Mouse (Mus musculus) hindbrain, embryonic 13.5 days (tissue): ENCODE measurements around the gene Cmtm6. TPM values are rescaled to one million over a fixed set of nuclear protein-coding genes. Genes with fewer than 3 reads are reported as not detected.
"Not testable (repeated sequence)": the region's sequence is repeated elsewhere in the genome, so short reads cannot be mapped to it uniquely, and the experiment has no call there.

ENCODE experiments used
- ATAC-seq: fragments of 200-750 bp; cut with Nextera tagmentation; 2 replicates; pipeline ENCODE4 v1.8.0; 2017; ENCODE audit warnings: moderate TSS enrichment; ENCODE audit not compliant: low FRiP score
- H3K27ac ChIP-seq: fragments of 300-500 bp; sonication (generic); 2 replicates; pipeline ENCODE4 v1.5.1; 2015; ENCODE audit warnings: inconsistent platforms, mild to moderate bottlenecking, moderate library complexity
- H3K27me3 ChIP-seq: fragments of 300-500 bp; sonication (generic); 2 replicates; pipeline ENCODE4 v1.6.1; 2015; ENCODE audit warnings: mild to moderate bottlenecking, inconsistent platforms
- H3K36me3 ChIP-seq: fragments of 300-500 bp; sonication (generic); 2 replicates; pipeline ENCODE4 v1.6.1; 2015; ENCODE audit warnings: mild to moderate bottlenecking, inconsistent platforms
- H3K4me1 ChIP-seq: fragments of 300-500 bp; sonication (generic); replicated peaks from 2 replicates; pipeline ENCODE4 v1.6.1; 2015; ENCODE audit warnings: inconsistent platforms
- H3K4me2 ChIP-seq: fragments of 300-500 bp; sonication (generic); 2 replicates; pipeline ENCODE4 v1.6.1; 2015; ENCODE audit warnings: inconsistent platforms, mild to moderate bottlenecking, moderate library complexity
- H3K4me3 ChIP-seq: fragments of 300-500 bp; sonication (generic); 2 replicates; pipeline ENCODE4 v1.5.1; 2015; ENCODE audit warnings: mild to moderate bottlenecking, inconsistent platforms
- H3K9ac ChIP-seq: fragments of 300-500 bp; sonication (generic); 2 replicates; pipeline ENCODE4 v1.6.1; 2015; ENCODE audit warnings: mild to moderate bottlenecking, inconsistent platforms
- H3K9me3 ChIP-seq: fragments of 300-500 bp; sonication (generic); 2 replicates; pipeline ENCODE4 v1.6.1; 2016; ENCODE audit warnings: inconsistent platforms
- WGBS: fragments of 180-500 bp; shearing (Covaris S2); methylation state at CpG from one replicate; pipeline ENCODE4 v1.1.7; 2015; 5-methylcytosine and 5-hydroxymethylcytosine counted together
- polyA plus RNA-seq: library from polyadenylated mRNA; unstranded; fragments of >200 nt; fragmentation: Nextera tagmentation; extraction: Ambion mirVana; gene quantifications from 2 replicates; pipeline ENCODE4 v1.2.1, GENCODE M21; 2015

Cmtm6 gene
- 20.5 and 21.8 TPM in 2 replicates for polyA plus RNA-seq

GRCm38 (mm10) chr9:114731011-114731755, at the start of gene Cmtm6:
TSS of gene Cmtm6 (plus strand) at chr9:114731116.
- Histone ChIP-seq H3K4me3 (peak within 1 kb of the TSS; percentile 82), H3K27ac (peak within 1 kb of the TSS; percentile 88), H3K4me2 (peak within 1 kb of the TSS; percentile 76), H3K36me3 (no peaks in the 10 kb centered on the region), H3K4me1 (peaks cover 28% of the 10 kb centered on the region), H3K9ac (peak within 1 kb of the TSS; percentile 88), H3K9me3 (no peaks in the 10 kb centered on the region), H3K27me3 (no peaks in the 10 kb centered on the region)
- peak; percentile 91 for ATAC-seq
- WGBS: under 1% methylated on average over 53 of the region's 53 CpGs

- Histone ChIP-seq H3K4me1 (peaks cover under 1% of the 10 kb centered on the region; the same call in 1 of the 2 replicates), H3K9me3 (no peaks in the 10 kb centered on the region), H3K9ac (no peak overlapping the region), H3K4me3 (no peak overlapping the region), H3K4me2 (no peak overlapping the region), H3K36me3 (no peaks in the 10 kb centered on the region), H3K27ac (no peak overlapping the region), H3K27me3 (no peaks in the 10 kb centered on the region)
- ATAC-seq: no peak
- WGBS: 85% methylated on average over 4 of the region's 4 CpGs
Measured at GRCm38 (mm10) chr9:114682193-114682592, 48.7 kb upstream of the Cmtm6 start.

GRCm38 (mm10) chr9:114686245-114686644, 44.7 kb upstream of the Cmtm6 start:
- no peaks in the 10 kb centered on the region for H3K9me3 ChIP-seq
- H3K9ac ChIP-seq: no peak overlapping the region
- no peak overlapping the region for H3K4me3 ChIP-seq
- 92% methylated on average over 7 of the region's 7 CpGs for WGBS
- no peaks in the 10 kb centered on the region for H3K27me3 ChIP-seq
- H3K4me2 ChIP-seq: no peak overlapping the region
- H3K27ac ChIP-seq: no peak overlapping the region
- no peak for ATAC-seq
- peaks cover 3% of the 10 kb centered on the region for H3K36me3 ChIP-seq
- peaks cover 28% of the 10 kb centered on the region for H3K4me1 ChIP-seq

GRCm38 (mm10) chr9:114687639-114688038, 43.3 kb upstream of the Cmtm6 start:
- 76% methylated on average over 13 of the region's 13 CpGs for WGBS
- H3K9ac ChIP-seq: peak overlapping the region; percentile 97
- peaks cover 33% of the 10 kb centered on the region for H3K4me1 ChIP-seq
- peak overlapping the region; percentile 98 for H3K4me3 ChIP-seq
- no peak for ATAC-seq
- peak overlapping the region; percentile 82 for H3K4me2 ChIP-seq
- peak overlapping the region; percentile 99 for H3K27ac ChIP-seq
- no peaks in the 10 kb centered on the region for H3K27me3 ChIP-seq
- no peaks in the 10 kb centered on the region for H3K9me3 ChIP-seq
- H3K36me3 ChIP-seq: peaks cover 12% of the 10 kb centered on the region

GRCm38 (mm10) chr9:114688252-114688952, 42.5 kb upstream of the Cmtm6 start, which contains the start of gene Dync1li1:
TSS of gene Dync1li1 (plus strand) at chr9:114688790.
- no peaks in the 10 kb centered on the region for H3K27me3 ChIP-seq
- H3K9me3 ChIP-seq: no peaks in the 10 kb centered on the region
- under 1% methylated on average over 57 of the region's 57 CpGs for WGBS
- H3K36me3 ChIP-seq: peaks cover 18% of the 10 kb centered on the region
- peaks cover 33% of the 10 kb centered on the region for H3K4me1 ChIP-seq
- H3K9ac ChIP-seq: peak within 1 kb of the TSS; percentile 97
- peak; percentile 93 for ATAC-seq
- H3K27ac ChIP-seq: peak within 1 kb of the TSS; percentile 99
- peak within 1 kb of the TSS; percentile 82 for H3K4me2 ChIP-seq
- peak within 1 kb of the TSS; percentile 98 for H3K4me3 ChIP-seq

- H3K4me3 ChIP-seq: peak overlapping the region; percentile 98
- 1% methylated on average over 46 of the region's 50 CpGs for WGBS
- no peaks in the 10 kb centered on the region for H3K9me3 ChIP-seq
- H3K4me1 ChIP-seq: peaks cover 34% of the 10 kb centered on the region
- ATAC-seq: peak; percentile 76
- peak overlapping the region; percentile 99 for H3K27ac ChIP-seq
- H3K4me2 ChIP-seq: peak overlapping the region; percentile 82
- peaks cover 24% of the 10 kb centered on the region for H3K36me3 ChIP-seq
- H3K9ac ChIP-seq: peak overlapping the region; percentile 97
- H3K27me3 ChIP-seq: no peaks in the 10 kb centered on the region
Measured at GRCm38 (mm10) chr9:114688953-114689407, 41.9 kb upstream of the Cmtm6 start.

- Histone ChIP-seq H3K9ac (peak overlapping the region; percentile 97), H3K27me3 (no peaks in the 10 kb centered on the region), H3K27ac (peak overlapping the region; percentile 99; the same call in 1 of the 2 replicates), H3K9me3 (no peaks in the 10 kb centered on the region), H3K4me3 (peak overlapping the region; percentile 98), H3K4me1 (peaks cover 36% of the 10 kb centered on the region), H3K4me2 (peak overlapping the region; percentile 82), H3K36me3 (peaks cover 34% of the 10 kb centered on the region)
- 6% methylated on average over 10 of the region's 10 CpGs for WGBS
- no peak for ATAC-seq
Measured at GRCm38 (mm10) chr9:114690119-114690601, 40.8 kb upstream of the Cmtm6 start.

GRCm38 (mm10) chr9:114691112-114691511, 39.8 kb upstream of the Cmtm6 start:
- H3K9me3 ChIP-seq: no peaks in the 10 kb centered on the region
- ATAC-seq: no peak
- H3K27me3 ChIP-seq: no peaks in the 10 kb centered on the region
- H3K4me1 ChIP-seq: peaks cover 36% of the 10 kb centered on the region
- H3K36me3 ChIP-seq: peaks cover 36% of the 10 kb centered on the region
- H3K27ac ChIP-seq: no peak overlapping the region
- peak overlapping the region; percentile 82 for H3K4me2 ChIP-seq
- H3K4me3 ChIP-seq: peak overlapping the region; percentile 98; the same call in 1 of the 2 replicates
- H3K9ac ChIP-seq: no peak overlapping the region

- 90% methylated on average over 8 of the region's 8 CpGs for WGBS
- peaks cover 52% of the 10 kb centered on the region for H3K36me3 ChIP-seq
- peaks cover 18% of the 10 kb centered on the region for H3K4me1 ChIP-seq
Measured at GRCm38 (mm10) chr9:114695662-114696061, 35.3 kb upstream of the Cmtm6 start.

GRCm38 (mm10) chr9:114697072-114697471, 33.8 kb upstream of the Cmtm6 start:
- no peak overlapping the region for H3K9ac ChIP-seq
- no peak overlapping the region for H3K27ac ChIP-seq
- H3K4me2 ChIP-seq: no peak overlapping the region
- peaks cover 49% of the 10 kb centered on the region for H3K36me3 ChIP-seq
- ATAC-seq: no peak
- H3K4me3 ChIP-seq: no peak overlapping the region
- peaks cover 7% of the 10 kb centered on the region for H3K4me1 ChIP-seq
- WGBS: 93% methylated on average over 4 of the region's 4 CpGs
- no peaks in the 10 kb centered on the region for H3K27me3 ChIP-seq
- no peaks in the 10 kb centered on the region for H3K9me3 ChIP-seq

More at GRCm38 (mm10) chr9:114695662-114696061, 35.3 kb upstream of the Cmtm6 start:
- not testable (repeated sequence) for H3K27ac ChIP-seq, ATAC-seq, H3K9ac ChIP-seq, H3K4me2 ChIP-seq, H3K9me3 ChIP-seq, H3K27me3 ChIP-seq, H3K4me3 ChIP-seq

- Histone ChIP-seq H3K27me3 (no peaks in the 10 kb centered on the region), H3K27ac (no peak overlapping the region), H3K4me1 (peaks cover 7% of the 10 kb centered on the region), H3K36me3 (peaks cover 44% of the 10 kb centered on the region), H3K9me3 (no peaks in the 10 kb centered on the region), H3K4me2 (no peak overlapping the region), H3K4me3 (no peak overlapping the region), H3K9ac (no peak overlapping the region)
- 85% methylated on average over 5 of the region's 5 CpGs for WGBS
- ATAC-seq: no peak
Measured at GRCm38 (mm10) chr9:114697926-114698325, 33.0 kb upstream of the Cmtm6 start.

GRCm38 (mm10) chr9:114699262-114699661, 31.7 kb upstream of the Cmtm6 start:
- Histone ChIP-seq H3K4me3 (no peak overlapping the region), H3K27me3 (no peaks in the 10 kb centered on the region), H3K4me1 (peaks cover 3% of the 10 kb centered on the region), H3K4me2 (no peak overlapping the region), H3K9me3 (no peaks in the 10 kb centered on the region), H3K27ac (no peak overlapping the region), H3K9ac (no peak overlapping the region), H3K36me3 (peaks cover 35% of the 10 kb centered on the region)
- WGBS: 73% methylated on average over 6 of the region's 6 CpGs
- no peak for ATAC-seq
